Mouse (Mus musculus): Measurements from ENCODE around the gene Rufy1. TPM values are rescaled to one million over a fixed set of nuclear protein-coding genes. Genes with fewer than 3 reads are reported as not detected.

Rufy1 gene
- polyA plus RNA-seq (2016; fragmentation: Nextera tagmentation; extraction: Ambion mirVana) = 12.0 and 12.8 TPM in 2 replicates

GRCm38 (mm10) chr11:50430277-50431133, at the start of gene Rufy1:
Rufy1 (minus strand) TSS chr11:50431125.
- peak within 1 kb of the TSS; percentile 86 for H3K9ac ChIP-seq
- H3K27ac ChIP-seq = peak within 1 kb of the TSS; percentile 89
- H3K27me3 ChIP-seq (replicated peaks) = no peaks in the 10 kb centered on the region
- H3K36me3 ChIP-seq = no peaks in the 10 kb centered on the region
- H3K4me2 ChIP-seq = peak within 1 kb of the TSS; percentile 81
- ATAC-seq = peak; percentile 81
- H3K4me3 ChIP-seq = peak within 1 kb of the TSS; percentile 81
- under 1% methylated on average over 90 of the region's 90 CpGs for WGBS (ENCODE audit: insufficient replicate concordance)
- peaks cover 35% of the 10 kb centered on the region for H3K4me1 ChIP-seq
- no peaks in the 10 kb centered on the region for H3K9me3 ChIP-seq (replicated peaks)

GRCm38 (mm10) chr11:50478072-50478471, 47.1 kb upstream of the Rufy1 start:
- Histone ChIP-seq H3K27ac (no peak overlapping the region), H3K27me3 (replicated peaks) (no peaks in the 10 kb centered on the region), H3K9ac (no peak overlapping the region), H3K4me1 (no peaks in the 10 kb centered on the region), H3K9me3 (replicated peaks) (no peaks in the 10 kb centered on the region), H3K36me3 (no peaks in the 10 kb centered on the region), H3K4me2 (no peak overlapping the region), H3K4me3 (no peak overlapping the region)
- 63% methylated on average over 2 of the region's 2 CpGs for WGBS (ENCODE audit: insufficient replicate concordance)
- ATAC-seq = no peak

- no peaks in the 10 kb centered on the region for H3K27me3 ChIP-seq (replicated peaks)
- 62% methylated on average over 11 of the region's 11 CpGs for WGBS (ENCODE audit: insufficient replicate concordance)
These were observed 46.7 kb upstream of the Rufy1 start for GRCm38 (mm10) chr11:50477486-50478070.

GRCm38 (mm10) chr11:50476971-50477370, 46.0 kb upstream of the Rufy1 start:
- H3K9ac ChIP-seq = no peak overlapping the region
- no peak overlapping the region for H3K4me3 ChIP-seq
- no peaks in the 10 kb centered on the region for H3K36me3 ChIP-seq
- no peak overlapping the region for H3K4me2 ChIP-seq
- no peaks in the 10 kb centered on the region for H3K4me1 ChIP-seq
- no peaks in the 10 kb centered on the region for H3K27me3 ChIP-seq (replicated peaks)
- H3K9me3 ChIP-seq (replicated peaks) = no peaks in the 10 kb centered on the region
- H3K27ac ChIP-seq = no peak overlapping the region
- 50% methylated on average over 6 of the region's 6 CpGs for WGBS (ENCODE audit: insufficient replicate concordance)
- ATAC-seq = no peak

More at GRCm38 (mm10) chr11:50477486-50478070, 46.7 kb upstream of the Rufy1 start:
- H3K4me2 ChIP-seq = no peak overlapping the region
- no peaks in the 10 kb centered on the region for H3K4me1 ChIP-seq
- no peak overlapping the region for H3K9ac ChIP-seq
- H3K27ac ChIP-seq = no peak overlapping the region
- H3K4me3 ChIP-seq = no peak overlapping the region
- no peak for ATAC-seq
- H3K9me3 ChIP-seq (replicated peaks) = no peaks in the 10 kb centered on the region
- H3K36me3 ChIP-seq = no peaks in the 10 kb centered on the region

- Histone ChIP-seq H3K9me3 (replicated peaks) (peaks cover 16% of the 10 kb centered on the region; the same call in 1 of the 2 replicates), H3K27ac (no peak overlapping the region), H3K4me3 (no peak overlapping the region), H3K36me3 (no peaks in the 10 kb centered on the region), H3K4me1 (no peaks in the 10 kb centered on the region), H3K4me2 (no peak overlapping the region), H3K27me3 (replicated peaks) (no peaks in the 10 kb centered on the region), H3K9ac (no peak overlapping the region)
- no peak for ATAC-seq
- 17% methylated on average over 1 of the region's 1 CpGs for WGBS (ENCODE audit: insufficient replicate concordance)
These were observed 43.0 kb upstream of the Rufy1 start for GRCm38 (mm10) chr11:50473933-50474332.

- ATAC-seq = no peak
- no peak overlapping the region for H3K4me2 ChIP-seq
- WGBS (ENCODE audit: insufficient replicate concordance) = 68% methylated on average over 11 of the region's 11 CpGs
- H3K9me3 ChIP-seq (replicated peaks) = peaks cover 16% of the 10 kb centered on the region; the same call in 1 of the 2 replicates
- H3K27ac ChIP-seq = no peak overlapping the region
- H3K4me3 ChIP-seq = no peak overlapping the region
- H3K36me3 ChIP-seq = no peaks in the 10 kb centered on the region
- no peaks in the 10 kb centered on the region for H3K27me3 ChIP-seq (replicated peaks)
- no peak overlapping the region for H3K9ac ChIP-seq
- H3K4me1 ChIP-seq = no peaks in the 10 kb centered on the region
These were observed 41.4 kb upstream of the Rufy1 start for GRCm38 (mm10) chr11:50472161-50472939.

GRCm38 (mm10) chr11:50461481-50461880, 30.6 kb upstream of the Rufy1 start:
- Histone ChIP-seq H3K4me3 (no peak overlapping the region), H3K4me1 (no peaks in the 10 kb centered on the region), H3K27me3 (replicated peaks) (peaks cover 18% of the 10 kb centered on the region), H3K4me2 (no peak overlapping the region), H3K9ac (no peak overlapping the region), H3K9me3 (replicated peaks) (no peaks in the 10 kb centered on the region), H3K36me3 (no peaks in the 10 kb centered on the region), H3K27ac (no peak overlapping the region)
- no peak for ATAC-seq
- whole genome bisulfite sequencing (ENCODE audit: insufficient replicate concordance) = 68% methylated on average over 7 of the region's 7 CpGs

GRCm38 (mm10) chr11:50459250-50459649, 28.3 kb upstream of the Rufy1 start:
- no peak overlapping the region for H3K4me2 ChIP-seq
- no peaks in the 10 kb centered on the region for H3K9me3 ChIP-seq (replicated peaks)
- no peak overlapping the region for H3K9ac ChIP-seq
- peaks cover 31% of the 10 kb centered on the region for H3K27me3 ChIP-seq (replicated peaks)
- H3K4me1 ChIP-seq = no peaks in the 10 kb centered on the region
- no peak overlapping the region for H3K27ac ChIP-seq
- H3K4me3 ChIP-seq = no peak overlapping the region
- H3K36me3 ChIP-seq = no peaks in the 10 kb centered on the region
- WGBS (ENCODE audit: insufficient replicate concordance) = 36% methylated on average over 2 of the region's 2 CpGs
- no peak for ATAC-seq

- Histone ChIP-seq H3K4me3 (no peak overlapping the region), H3K27ac (no peak overlapping the region), H3K27me3 (replicated peaks) (peaks cover 32% of the 10 kb centered on the region), H3K9ac (no peak overlapping the region), H3K4me1 (no peaks in the 10 kb centered on the region), H3K9me3 (replicated peaks) (no peaks in the 10 kb centered on the region), H3K36me3 (no peaks in the 10 kb centered on the region), H3K4me2 (peak overlapping the region; percentile 16; the same call in 1 of the 2 replicates)
- ATAC-seq = no peak
- WGBS (ENCODE audit: insufficient replicate concordance) = 11% methylated on average over 26 of the region's 26 CpGs
These were observed 26.4 kb upstream of the Rufy1 start for GRCm38 (mm10) chr11:50457111-50457911.

- Histone ChIP-seq H3K9me3 (replicated peaks) (no peaks in the 10 kb centered on the region), H3K9ac (no peak overlapping the region), H3K27ac (no peak overlapping the region), H3K4me3 (no peak overlapping the region), H3K27me3 (replicated peaks) (peaks cover 32% of the 10 kb centered on the region), H3K4me2 (no peak overlapping the region), H3K4me1 (no peaks in the 10 kb centered on the region), H3K36me3 (no peaks in the 10 kb centered on the region)
- WGBS (ENCODE audit: insufficient replicate concordance) = 52% methylated on average over 7 of the region's 7 CpGs
- no peak for ATAC-seq
These were observed 25.5 kb upstream of the Rufy1 start for GRCm38 (mm10) chr11:50456455-50456854.

- Histone ChIP-seq H3K4me2 (no peak overlapping the region), H3K4me3 (no peak overlapping the region), H3K36me3 (no peaks in the 10 kb centered on the region), H3K9me3 (replicated peaks) (no peaks in the 10 kb centered on the region), H3K9ac (no peak overlapping the region), H3K4me1 (no peaks in the 10 kb centered on the region), H3K27ac (no peak overlapping the region), H3K27me3 (replicated peaks) (peaks cover 32% of the 10 kb centered on the region)
- ATAC-seq = no peak
- WGBS (ENCODE audit: insufficient replicate concordance) = 54% methylated on average over 6 of the region's 6 CpGs
These were observed 24.0 kb upstream of the Rufy1 start for GRCm38 (mm10) chr11:50454934-50455333.
